Mouse (Mus musculus): ENCODE results near the gene Cc2d2b. TPM values are rescaled to one million over a fixed set of nuclear protein-coding genes. Genes with fewer than 3 reads are reported as not detected.

Gene Cc2d2b
- 0.72 and 0.95 TPM in 2 replicates for polyA plus RNA-seq (2015; fragmentation: Nextera tagmentation; extraction: Ambion mirVana)

GRCm38 (mm10) chr19:40748559-40748958, at the start of gene Cc2d2b:
Cc2d2b (plus strand) TSS chr19:40748753.
- H3K9me3 ChIP-seq (replicated peaks; ENCODE audit: control insufficient read depth, low read length), result no peaks in the 10 kb centered on the region
- ATAC-seq (ENCODE audit: low read depth), result no peak
- no peaks in the 10 kb centered on the region for H3K27me3 ChIP-seq (ENCODE audit: control insufficient read depth, insufficient read depth, low read depth, low read length)
- H3K4me2 ChIP-seq (ENCODE audit: low read depth, low read length), result no peak within 1 kb of the TSS
- no peaks in the 10 kb centered on the region for H3K36me3 ChIP-seq (ENCODE audit: control insufficient read depth, insufficient read depth)
- H3K9ac ChIP-seq (ENCODE audit: low read depth, low read length), result no peak within 1 kb of the TSS
- H3K27ac ChIP-seq (ENCODE audit: low read length), result no peak within 1 kb of the TSS
- H3K4me1 ChIP-seq (ENCODE audit: control insufficient read depth, low read depth, low read length), result no peaks in the 10 kb centered on the region
- 71% methylated on average over 17 of the region's 17 CpGs for WGBS (ENCODE audit: insufficient replicate concordance)
- no peak within 1 kb of the TSS for H3K4me3 ChIP-seq (ENCODE audit: low read depth, low read length)

- no peak overlapping the region for H3K4me3 ChIP-seq (ENCODE audit: low read depth, low read length)
- H3K4me1 ChIP-seq (ENCODE audit: control insufficient read depth, low read depth, low read length), result no peaks in the 10 kb centered on the region
- no peaks in the 10 kb centered on the region for H3K9me3 ChIP-seq (replicated peaks; ENCODE audit: control insufficient read depth, low read length)
- H3K27me3 ChIP-seq (ENCODE audit: control insufficient read depth, insufficient read depth, low read depth, low read length), result no peaks in the 10 kb centered on the region
- no peaks in the 10 kb centered on the region for H3K36me3 ChIP-seq (ENCODE audit: control insufficient read depth, insufficient read depth)
- ATAC-seq (ENCODE audit: low read depth), result no peak
- H3K9ac ChIP-seq (ENCODE audit: low read depth, low read length), result no peak overlapping the region
- 62% methylated on average over 5 of the region's 5 CpGs for WGBS (ENCODE audit: insufficient replicate concordance)
- H3K27ac ChIP-seq (ENCODE audit: low read length), result no peak overlapping the region
- no peak overlapping the region for H3K4me2 ChIP-seq (ENCODE audit: low read depth, low read length)
These were observed 48.7 kb upstream of the Cc2d2b start for GRCm38 (mm10) chr19:40699816-40700215.

GRCm38 (mm10) chr19:40702406-40702805, 46.1 kb upstream of the Cc2d2b start:
- no peak overlapping the region for H3K4me2 ChIP-seq (ENCODE audit: low read depth, low read length)
- no peak overlapping the region for H3K27ac ChIP-seq (ENCODE audit: low read length)
- H3K9ac ChIP-seq (ENCODE audit: low read depth, low read length), result no peak overlapping the region

GRCm38 (mm10) chr19:40712889-40713628, 35.5 kb upstream of the Cc2d2b start:
- Histone ChIP-seq H3K9ac (ENCODE audit: low read depth, low read length) (no peak overlapping the region), H3K36me3 (ENCODE audit: control insufficient read depth, insufficient read depth) (no peaks in the 10 kb centered on the region), H3K27me3 (ENCODE audit: control insufficient read depth, insufficient read depth, low read depth, low read length) (no peaks in the 10 kb centered on the region), H3K4me1 (ENCODE audit: control insufficient read depth, low read depth, low read length) (no peaks in the 10 kb centered on the region; the same call in 1 of the 2 replicates), H3K4me3 (ENCODE audit: low read depth, low read length) (no peak overlapping the region), H3K27ac (ENCODE audit: low read length) (no peak overlapping the region), H3K4me2 (ENCODE audit: low read depth, low read length) (no peak overlapping the region), H3K9me3 (replicated peaks; ENCODE audit: control insufficient read depth, low read length) (no peaks in the 10 kb centered on the region)
- 74% methylated on average over 13 of the region's 16 CpGs for WGBS (ENCODE audit: insufficient replicate concordance)
- no peak for ATAC-seq (ENCODE audit: low read depth)

More at GRCm38 (mm10) chr19:40702406-40702805, 46.1 kb upstream of the Cc2d2b start:
- H3K4me1 ChIP-seq (ENCODE audit: control insufficient read depth, low read depth, low read length), result no peaks in the 10 kb centered on the region
- WGBS (ENCODE audit: insufficient replicate concordance), result 38% methylated on average over 4 of the region's 4 CpGs
- H3K9me3 ChIP-seq (replicated peaks; ENCODE audit: control insufficient read depth, low read length), result no peaks in the 10 kb centered on the region
- H3K27me3 ChIP-seq (ENCODE audit: control insufficient read depth, insufficient read depth, low read depth, low read length), result no peaks in the 10 kb centered on the region
- no peaks in the 10 kb centered on the region for H3K36me3 ChIP-seq (ENCODE audit: control insufficient read depth, insufficient read depth)
- ATAC-seq (ENCODE audit: low read depth), result no peak
- H3K4me3 ChIP-seq (ENCODE audit: low read depth, low read length), result no peak overlapping the region

GRCm38 (mm10) chr19:40714700-40715099, 33.9 kb upstream of the Cc2d2b start:
- Histone ChIP-seq H3K9me3 (replicated peaks; ENCODE audit: control insufficient read depth, low read length) (no peaks in the 10 kb centered on the region), H3K36me3 (ENCODE audit: control insufficient read depth, insufficient read depth) (no peaks in the 10 kb centered on the region), H3K27me3 (ENCODE audit: control insufficient read depth, insufficient read depth, low read depth, low read length) (no peaks in the 10 kb centered on the region), H3K4me1 (ENCODE audit: control insufficient read depth, low read depth, low read length) (no peaks in the 10 kb centered on the region), H3K9ac (ENCODE audit: low read depth, low read length) (no peak overlapping the region), H3K27ac (ENCODE audit: low read length) (no peak overlapping the region), H3K4me2 (ENCODE audit: low read depth, low read length) (no peak overlapping the region), H3K4me3 (ENCODE audit: low read depth, low read length) (no peak overlapping the region)
- ATAC-seq (ENCODE audit: low read depth), result no peak
- 67% methylated on average over 5 of the region's 5 CpGs for whole genome bisulfite sequencing (ENCODE audit: insufficient replicate concordance)

GRCm38 (mm10) chr19:40716981-40717380, 31.6 kb upstream of the Cc2d2b start:
- H3K9ac ChIP-seq (ENCODE audit: low read depth, low read length), result no peak overlapping the region
- ATAC-seq (ENCODE audit: low read depth), result no peak

GRCm38 (mm10) chr19:40719439-40720105, 29.0 kb upstream of the Cc2d2b start:
- ATAC-seq (ENCODE audit: low read depth), result no peak
- H3K9me3 ChIP-seq (replicated peaks; ENCODE audit: control insufficient read depth, low read length), result no peaks in the 10 kb centered on the region
- no peak overlapping the region for H3K9ac ChIP-seq (ENCODE audit: low read depth, low read length)
- no peaks in the 10 kb centered on the region for H3K27me3 ChIP-seq (ENCODE audit: control insufficient read depth, insufficient read depth, low read depth, low read length)
- H3K4me2 ChIP-seq (ENCODE audit: low read depth, low read length), result no peak overlapping the region
- no peaks in the 10 kb centered on the region for H3K36me3 ChIP-seq (ENCODE audit: control insufficient read depth, insufficient read depth)
- H3K27ac ChIP-seq (ENCODE audit: low read length), result no peak overlapping the region
- WGBS (ENCODE audit: insufficient replicate concordance), result 51% methylated on average over 11 of the region's 11 CpGs
- no peak overlapping the region for H3K4me3 ChIP-seq (ENCODE audit: low read depth, low read length)
- no peaks in the 10 kb centered on the region for H3K4me1 ChIP-seq (ENCODE audit: control insufficient read depth, low read depth, low read length)

More at GRCm38 (mm10) chr19:40716981-40717380, 31.6 kb upstream of the Cc2d2b start:
- Histone ChIP-seq H3K4me1 (ENCODE audit: control insufficient read depth, low read depth, low read length) (no peaks in the 10 kb centered on the region), H3K27ac (ENCODE audit: low read length) (no peak overlapping the region), H3K4me3 (ENCODE audit: low read depth, low read length) (no peak overlapping the region), H3K36me3 (ENCODE audit: control insufficient read depth, insufficient read depth) (no peaks in the 10 kb centered on the region), H3K9me3 (replicated peaks; ENCODE audit: control insufficient read depth, low read length) (no peaks in the 10 kb centered on the region), H3K4me2 (ENCODE audit: low read depth, low read length) (no peak overlapping the region), H3K27me3 (ENCODE audit: control insufficient read depth, insufficient read depth, low read depth, low read length) (no peaks in the 10 kb centered on the region)
- 66% methylated on average over 6 of the region's 6 CpGs for WGBS (ENCODE audit: insufficient replicate concordance)

GRCm38 (mm10) chr19:40720381-40720780, 28.2 kb upstream of the Cc2d2b start:
- Histone ChIP-seq H3K4me2 (ENCODE audit: low read depth, low read length) (no peak overlapping the region), H3K4me1 (ENCODE audit: control insufficient read depth, low read depth, low read length) (no peaks in the 10 kb centered on the region), H3K9ac (ENCODE audit: low read depth, low read length) (no peak overlapping the region), H3K27ac (ENCODE audit: low read length) (no peak overlapping the region), H3K9me3 (replicated peaks; ENCODE audit: control insufficient read depth, low read length) (no peaks in the 10 kb centered on the region), H3K36me3 (ENCODE audit: control insufficient read depth, insufficient read depth) (no peaks in the 10 kb centered on the region), H3K4me3 (ENCODE audit: low read depth, low read length) (no peak overlapping the region), H3K27me3 (ENCODE audit: control insufficient read depth, insufficient read depth, low read depth, low read length) (no peaks in the 10 kb centered on the region)
- ATAC-seq (ENCODE audit: low read depth), result no peak
- 77% methylated on average over 12 of the region's 12 CpGs for WGBS (ENCODE audit: insufficient replicate concordance)

All from liver, embryonic 16.5 days (tissue).